Mouse (Mus musculus) lung, postnatal 10 days (tissue): ENCODE data around the gene Fgr.

Source experiments
- DNase-seq: peaks from one replicate; pipeline ENCODE4 v3.0.0; 2021

The Fgr gene

GRCm38 (mm10) chr4:132959679-132960045, 14.2 kb upstream of the Fgr start:
- DNase-seq: no peak

- no peak for DNase-seq
Measured at GRCm38 (mm10) chr4:132960313-132960712, 13.6 kb upstream of the Fgr start.

- DNase-seq: peak; percentile 60
Measured at GRCm38 (mm10) chr4:132960864-132961639, 12.8 kb upstream of the Fgr start.

- DNase-seq: no peak
Measured at GRCm38 (mm10) chr4:132961866-132962265, 12.0 kb upstream of the Fgr start.

GRCm38 (mm10) chr4:132962628-132963027, 11.3 kb upstream of the Fgr start:
- DNase-seq: no peak

GRCm38 (mm10) chr4:132963436-132963835, 10.5 kb upstream of the Fgr start:
- no peak for DNase-seq

- no peak for DNase-seq
Measured at GRCm38 (mm10) chr4:132964064-132964463, 9.8 kb upstream of the Fgr start.

GRCm38 (mm10) chr4:132964473-132964872, 9.4 kb upstream of the Fgr start:
- DNase-seq: no peak

GRCm38 (mm10) chr4:132968105-132968938, 5.6 kb upstream of the Fgr start:
- no peak for DNase-seq

GRCm38 (mm10) chr4:132971601-132972000, 2.3 kb upstream of the Fgr start:
- DNase-seq: no peak

GRCm38 (mm10) chr4:132972101-132972500, 1.8 kb upstream of the Fgr start:
- DNase-seq: no peak

GRCm38 (mm10) chr4:132972556-132972955, 1.3 kb upstream of the Fgr start:
- DNase-seq: no peak

- DNase-seq: no peak
Measured at GRCm38 (mm10) chr4:132973186-132973585, 709 bp upstream of the Fgr start.

- DNase-seq: peak; percentile 92
Measured at GRCm38 (mm10) chr4:132974904-132975303, 1.0 kb downstream of the Fgr start.

- no peak for DNase-seq
Measured at GRCm38 (mm10) chr4:132975791-132976190, 1.9 kb downstream of the Fgr start.

- no peak for DNase-seq
Measured at GRCm38 (mm10) chr4:132976729-132977128, 2.8 kb downstream of the Fgr start.

- no peak for DNase-seq
Measured at GRCm38 (mm10) chr4:132977597-132977996, 3.7 kb downstream of the Fgr start.

GRCm38 (mm10) chr4:132979186-132979585, 5.3 kb downstream of the Fgr start:
- no peak for DNase-seq

GRCm38 (mm10) chr4:132981621-132982020, 7.7 kb downstream of the Fgr start:
- DNase-seq: no peak

GRCm38 (mm10) chr4:132982999-132983398, 9.1 kb downstream of the Fgr start:
- no peak for DNase-seq

GRCm38 (mm10) chr4:132983664-132984512, 10.0 kb downstream of the Fgr start:
- no peak for DNase-seq

GRCm38 (mm10) chr4:132988581-132989355, 14.9 kb downstream of the Fgr start:
- DNase-seq: no peak
